Mouse (Mus musculus) heart, adult 2 months (tissue): ENCODE results near the gene Inca1.

ENCODE experiments used
- CTCF ChIP-seq: fragments of 200-600 bp; IDR thresholded peaks from 2 replicates; pipeline ENCODE4 v1.8.1; 2022; ENCODE audit warnings: antibody characterized with exemption, mild to moderate bottlenecking, moderate library complexity
- POLR2A ChIP-seq: fragments of 200-500 bp; IDR thresholded peaks from 2 replicates; pipeline ENCODE4 v1.6.1; 2011; ENCODE audit warnings: mild to moderate bottlenecking, low read depth, low read length, control low read depth; ENCODE audit not compliant: insufficient read depth

GRCm38 (mm10) chr11:70650322-70651175 lies 49.4 kb downstream of the Inca1 start:
- TF ChIP-seq POLR2A, result 0 out of 2 replicates have a peak, but pooled peaks have one; percentile 13
- TF ChIP-seq CTCF, result no peak
